ENCODE assay signal across 28 mouse cellular contexts in genomic region chr1:113495987-113496386, GRCm38 (mm10).
"Had no signal": no experiment of that assay in that cellular context is flagged by ENCODE, and none has a peak within 500 bp of the region (broad histone marks: within the 10 kb centered on the region; RNA-seq: fewer than 3 reads in every experiment).

No protein-coding gene starts in this region.

- H3K27me3 ChIP-seq: embryonic facial prominence, embryonic 12.5 days; embryonic facial prominence, embryonic 13.5 days; embryonic facial prominence, embryonic 15.5 days; forebrain, embryonic 12.5 days; forebrain, embryonic 13.5 days; forebrain, embryonic 15.5 days had no signal

- H3K4me1 ChIP-seq: embryonic facial prominence, embryonic 10.5 days; embryonic facial prominence, embryonic 12.5 days; embryonic facial prominence, embryonic 13.5 days; embryonic facial prominence, embryonic 15.5 days; forebrain, embryonic 10.5 days; forebrain, embryonic 12.5 days; forebrain, embryonic 13.5 days; forebrain, embryonic 15.5 days had no signal

- H3K9me3 ChIP-seq: embryonic facial prominence, embryonic 10.5 days; embryonic facial prominence, embryonic 12.5 days; embryonic facial prominence, embryonic 13.5 days; embryonic facial prominence, embryonic 15.5 days; forebrain, embryonic 13.5 days; forebrain, embryonic 15.5 days had no signal

- H3K36me3 ChIP-seq: embryonic facial prominence, embryonic 10.5 days; embryonic facial prominence, embryonic 12.5 days; embryonic facial prominence, embryonic 13.5 days; embryonic facial prominence, embryonic 15.5 days; forebrain, embryonic 10.5 days; forebrain, embryonic 12.5 days; forebrain, embryonic 15.5 days had no signal

- ATAC-seq: forebrain, embryonic 13.5 days; forebrain, embryonic 14.5 days; forebrain, embryonic 15.5 days; forebrain, embryonic 16.5 days; forebrain, postnatal 0 days had no signal

- H3K4me3 ChIP-seq: embryonic facial prominence, embryonic 10.5 days; embryonic facial prominence, embryonic 12.5 days; embryonic facial prominence, embryonic 13.5 days; embryonic facial prominence, embryonic 15.5 days; erythroblast, embryonic 14.5 days; forebrain, embryonic 10.5 days; forebrain, embryonic 12.5 days; forebrain, embryonic 13.5 days; forebrain, embryonic 15.5 days; gastrocnemius, adult 2 months had no signal

- H3K27ac ChIP-seq: embryonic facial prominence, embryonic 10.5 days; embryonic facial prominence, embryonic 12.5 days; embryonic facial prominence, embryonic 13.5 days; embryonic facial prominence, embryonic 15.5 days; forebrain, embryonic 10.5 days; forebrain, embryonic 12.5 days; forebrain, embryonic 13.5 days; forebrain, embryonic 15.5 days; gastrocnemius, adult 2 months had no signal

- DNase-seq: cerebellum, adult 2 months; cerebellum, adult 8-10 months; cerebellum, adult 9-10 months; cerebellum, adult 9-11 months; cerebellum, postnatal 10 days; cerebellum, postnatal 14 days; cerebellum, postnatal 25 days; cerebellum, postnatal 36 days; embryo, embryonic 11 days; forebrain, postnatal 0 days; gastrocnemius, adult 2 months; gastrocnemius, postnatal 10 days; gastrocnemius, postnatal 14 days; gastrocnemius, postnatal 25 days; gastrocnemius, postnatal 36 days; heart, adult 11 months; heart, adult 18-20 months had no signal

- H3K9ac ChIP-seq: embryonic facial prominence, embryonic 12.5 days; embryonic facial prominence, embryonic 13.5 days; embryonic facial prominence, embryonic 15.5 days; forebrain, embryonic 12.5 days; forebrain, embryonic 13.5 days; forebrain, embryonic 15.5 days; forebrain, postnatal 0 days had no signal

- H3K4me2 ChIP-seq: embryonic facial prominence, embryonic 12.5 days; embryonic facial prominence, embryonic 13.5 days; embryonic facial prominence, embryonic 15.5 days; forebrain, embryonic 12.5 days; forebrain, embryonic 13.5 days; forebrain, embryonic 15.5 days had no signal
